Mouse (Mus musculus) retina, adult 2 months (tissue): ENCODE measurements around the gene Ankrd61.

Source experiments
- DNase-seq: peaks from one replicate; pipeline ENCODE4 v3.0.0-alpha.2; 2012; ENCODE audit warnings: low read depth, low spot score

Ankrd61 gene

DNA sequence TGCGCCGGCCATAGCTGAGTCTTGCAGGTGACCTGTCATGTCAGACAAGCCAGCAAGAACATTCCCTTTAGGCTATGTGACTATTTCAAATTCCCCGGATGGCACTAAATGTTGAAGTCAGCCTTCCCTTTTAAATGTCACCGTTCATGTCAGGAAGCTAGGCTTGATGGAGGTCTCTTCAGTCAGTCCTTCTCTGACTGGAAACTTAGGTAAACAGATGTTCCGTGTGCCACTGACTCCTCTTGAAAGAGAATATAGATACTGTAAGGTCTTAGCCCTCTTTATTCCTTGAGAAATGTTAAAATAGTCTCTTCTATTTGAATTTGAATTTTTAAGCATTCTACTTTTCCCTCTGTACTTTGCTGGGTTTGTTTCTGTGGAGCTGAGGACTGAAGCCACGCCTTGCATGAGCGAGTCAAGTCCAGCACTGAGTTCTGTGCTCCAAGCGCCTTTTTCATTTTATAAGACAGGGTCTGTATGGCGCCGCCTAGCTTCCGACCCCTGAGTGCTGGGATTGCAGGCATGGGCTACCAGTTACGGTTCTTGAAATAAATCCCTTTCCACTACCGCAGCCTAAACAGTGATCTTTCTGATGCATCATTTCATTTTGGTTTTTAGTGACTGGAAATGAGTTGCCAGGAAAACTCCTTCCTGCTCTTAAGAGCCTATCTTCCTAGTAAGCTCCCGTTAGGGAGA is at the start of gene Ankrd61:
Ankrd61 (minus strand) TSS at position 51 of the 696 bp plus-strand sequence.
- DNase-seq: no peak

GRCm38 (mm10) chr5:143943231-143944125 is 46.0 kb upstream of the Ankrd61 start:
- no peak for DNase-seq

- DNase-seq: no peak
Measured at GRCm38 (mm10) chr5:143941588-143941987, 44.1 kb upstream of the Ankrd61 start.

GRCm38 (mm10) chr5:143936156-143936555 is 38.7 kb upstream of the Ankrd61 start:
- DNase-seq: no peak

GRCm38 (mm10) chr5:143933875-143934274 is 36.4 kb upstream of the Ankrd61 start:
- no peak for DNase-seq

GRCm38 (mm10) chr5:143933414-143933813 is 35.9 kb upstream of the Ankrd61 start:
- no peak for DNase-seq

DNA sequence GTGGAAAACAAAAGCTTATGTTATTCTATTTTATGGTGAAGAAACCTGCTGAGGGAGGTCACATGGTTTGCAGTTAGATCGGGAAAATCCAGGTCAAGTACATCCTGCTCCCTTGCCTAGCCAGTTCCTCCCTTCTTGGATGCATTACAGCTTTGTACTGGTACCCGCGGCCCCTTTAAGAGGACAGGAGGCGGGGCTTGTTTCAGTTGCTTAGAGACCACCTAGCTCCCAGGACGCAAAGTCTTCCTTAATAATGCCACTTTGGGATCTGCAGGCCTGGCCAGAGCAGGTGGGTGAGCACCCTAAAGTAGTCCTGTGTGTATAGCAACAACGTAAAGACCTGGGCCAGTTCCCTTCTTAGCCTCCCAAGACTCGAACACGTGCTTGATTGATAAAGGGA is 35.3 kb upstream of the Ankrd61 start, which contains the start of gene Rsph10b:
Rsph10b (plus strand) TSS at position 205 of the 400 bp plus-strand sequence.
- no peak for DNase-seq

GRCm38 (mm10) chr5:143931863-143932580 is 34.5 kb upstream of the Ankrd61 start:
- DNase-seq: no peak

- no peak for DNase-seq
Measured at GRCm38 (mm10) chr5:143930656-143931055, 33.2 kb upstream of the Ankrd61 start.

GRCm38 (mm10) chr5:143929291-143929690 is 31.8 kb upstream of the Ankrd61 start:
- DNase-seq: no peak

- DNase-seq: no peak
Measured at GRCm38 (mm10) chr5:143927875-143928274, 30.4 kb upstream of the Ankrd61 start, which contains the start of gene Gm42421. Gm42421 (plus strand) TSS chr5:143928175.

DNA sequence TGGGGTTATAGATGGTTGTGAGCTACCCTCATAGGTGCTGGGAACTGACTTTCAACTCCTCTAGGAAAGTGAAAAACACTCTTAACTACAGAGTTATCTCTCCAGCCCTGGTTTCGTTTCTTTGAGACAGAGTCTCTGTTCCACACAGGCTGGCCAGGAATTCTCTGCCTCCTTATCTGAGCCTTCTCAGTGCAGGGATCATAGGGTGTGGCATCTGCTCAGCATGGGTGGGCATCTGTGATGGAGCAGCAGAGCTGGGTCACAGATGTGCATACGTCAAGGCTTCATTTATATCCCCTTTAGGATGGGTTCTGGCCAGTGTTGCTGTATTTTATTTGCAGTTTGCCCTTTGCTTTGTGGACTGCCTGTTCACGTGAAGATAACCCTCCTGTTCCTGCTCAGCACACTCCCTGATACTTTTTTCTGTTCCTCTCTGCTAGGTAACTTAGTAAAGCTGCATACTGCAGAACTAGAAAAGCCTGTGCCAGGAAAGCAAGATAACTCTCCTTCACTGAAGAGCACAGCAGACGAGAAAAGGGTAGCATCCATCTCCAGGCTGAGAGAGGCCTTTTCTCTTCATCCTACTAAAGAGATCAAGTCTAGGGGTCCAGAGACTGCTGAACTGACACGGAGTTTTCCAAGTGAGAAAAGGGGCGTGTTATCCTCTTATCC is 27.4 kb upstream of the Ankrd61 start:
- DNase-seq: no peak

- no peak for DNase-seq
Measured at GRCm38 (mm10) chr5:143918120-143918519, 20.6 kb upstream of the Ankrd61 start.

- DNase-seq: no peak
Measured at GRCm38 (mm10) chr5:143917418-143917817, 19.9 kb upstream of the Ankrd61 start.

DNA sequence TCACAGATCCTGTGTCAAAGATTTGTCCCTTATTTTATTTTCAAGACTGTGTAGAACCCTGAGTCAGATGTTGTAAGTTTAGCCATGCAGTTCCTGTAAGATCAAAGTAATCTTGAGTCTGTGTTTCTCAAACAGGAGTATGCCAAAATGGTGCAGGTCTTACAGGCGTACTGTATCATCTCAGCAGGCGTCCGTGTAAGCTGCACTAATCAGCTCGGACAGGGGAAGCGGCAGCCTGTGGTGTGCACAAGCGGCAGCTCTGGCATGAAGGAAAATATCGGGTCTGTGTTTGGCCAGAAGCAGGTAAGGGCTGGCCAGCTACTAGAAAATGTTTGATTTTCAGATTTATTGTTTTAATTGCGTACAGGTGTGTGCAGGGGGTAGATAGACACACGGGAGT is 18.7 kb upstream of the Ankrd61 start:
- DNase-seq: no peak

- peak; percentile 95 for DNase-seq
Measured at GRCm38 (mm10) chr5:143909417-143910400, 12.2 kb upstream of the Ankrd61 start, which contains the start of the genes Aimp2 and Pms2. Aimp2 (minus strand) TSS chr5:143909847. Pms2 (plus strand) TSS chr5:143909964.

DNA sequence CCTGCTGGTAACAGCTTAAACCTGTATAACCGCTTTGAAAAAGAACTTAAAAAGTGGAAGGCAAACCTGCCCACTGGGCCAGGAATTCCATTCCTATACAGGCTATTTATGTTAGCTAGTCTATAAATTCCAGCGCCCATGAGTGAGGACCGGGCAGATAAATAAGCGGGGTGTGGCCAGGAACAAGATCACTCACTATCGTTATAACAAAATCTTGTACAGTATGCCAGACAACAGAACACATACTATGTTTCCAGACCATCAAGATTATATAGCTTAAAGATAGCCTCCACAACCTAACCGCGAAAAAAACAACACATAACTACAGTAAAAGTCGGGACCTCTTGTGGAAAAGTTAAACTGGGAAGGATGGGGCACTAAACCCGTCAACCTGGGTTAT is 11.4 kb upstream of the Ankrd61 start:
- no peak for DNase-seq

- no peak for DNase-seq
Measured at GRCm38 (mm10) chr5:143906429-143906828, 8.9 kb upstream of the Ankrd61 start.

- no peak for DNase-seq
Measured at GRCm38 (mm10) chr5:143903813-143904212, 6.3 kb upstream of the Ankrd61 start.

DNA sequence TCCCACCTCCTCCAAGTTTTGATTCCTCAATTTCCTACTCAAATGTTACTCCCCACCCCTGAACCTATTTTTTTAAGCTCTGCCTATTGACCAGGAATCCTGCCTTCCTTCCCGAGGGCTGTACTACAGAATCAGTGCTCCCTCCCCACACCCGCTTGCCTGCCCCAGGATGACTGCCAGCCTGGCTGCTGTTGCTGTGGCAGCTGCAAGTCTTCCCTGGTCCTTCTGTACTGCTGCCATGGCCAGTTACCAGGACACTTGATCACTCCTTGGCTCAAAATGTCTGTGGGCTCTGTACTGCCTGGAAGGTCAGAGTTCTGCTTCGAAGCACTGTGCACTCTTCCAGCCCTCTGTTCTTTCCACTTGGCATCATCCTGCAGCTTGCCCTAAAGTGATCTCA is 4.6 kb upstream of the Ankrd61 start:
- DNase-seq: no peak
